Comparison of ENCODE assay signal across 8 mouse cellular contexts in the genomic region with DNA sequence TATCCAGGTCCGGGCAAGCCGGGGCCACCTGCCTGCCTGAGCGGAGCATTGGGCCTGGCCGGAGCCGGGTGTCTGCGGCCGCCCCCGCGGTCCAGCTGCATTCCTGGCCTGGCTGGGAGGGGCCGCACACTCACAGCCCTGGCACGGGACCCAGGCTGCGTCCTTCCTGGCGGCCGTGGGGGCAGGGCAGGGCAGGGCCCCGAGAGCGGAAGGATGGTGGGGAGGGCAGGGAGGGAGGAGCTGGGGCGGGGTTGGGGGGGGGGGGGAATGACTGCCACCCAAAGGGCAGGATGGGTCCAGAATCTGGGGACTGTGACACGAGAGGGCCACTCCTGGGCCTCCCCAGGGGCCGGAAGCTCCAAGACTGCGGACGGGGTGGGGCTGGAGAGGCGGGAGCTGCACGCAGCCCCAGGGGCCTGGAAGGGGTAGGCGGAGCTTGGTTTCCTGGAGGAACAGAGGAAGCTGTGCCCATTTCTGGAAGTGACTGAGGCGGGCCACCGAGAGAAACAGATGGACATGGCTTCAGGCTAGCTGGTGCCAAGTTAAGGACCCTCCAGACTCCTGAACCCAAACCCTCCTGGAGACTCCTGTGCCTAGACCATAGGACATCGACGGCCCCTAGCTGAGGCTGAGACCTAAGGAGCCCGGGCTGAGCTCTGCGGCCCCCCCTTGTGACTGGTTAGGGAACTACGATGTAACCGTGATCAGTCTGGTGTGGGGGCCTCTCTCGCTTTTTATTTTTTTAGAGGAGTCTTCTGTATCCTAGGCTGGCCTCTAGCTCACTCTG. TPM values are rescaled to one million over a fixed set of nuclear protein-coding genes. Genes with fewer than 3 reads are reported as not detected.
DNase-seq lines count a peak whose midpoint lies in the region; ATAC-seq and TF ChIP-seq lines count a peak whose summit lies in the region.

No protein-coding gene starts in this region.

- 1% methylated on average over 33 of the region's 33 CpGs for WGBS in forebrain, embryonic 10.5 days
- WGBS in heart, embryonic 15.5 days, result 1% methylated on average over 26 of the region's 33 CpGs
- under 1% methylated on average over 32 of the region's 33 CpGs for WGBS in liver, embryonic 14.5 days (ENCODE audit: insufficient replicate concordance)
- under 1% methylated on average over 28 of the region's 33 CpGs for WGBS in stomach, postnatal 0 days

- peak overlapping the region; percentile 91 for H3K27ac ChIP-seq in forebrain, embryonic 10.5 days
- peak overlapping the region; percentile 97 for H3K27ac ChIP-seq in heart, embryonic 15.5 days
- H3K27ac ChIP-seq in liver, embryonic 14.5 days, result peak overlapping the region; percentile 81
- H3K27ac ChIP-seq in stomach, postnatal 0 days (replicated peaks), result peak overlapping the region; percentile 94

- TF ChIP-seq CTCF in liver, embryonic 14.5 days (IDR thresholded peaks at IDR 0.05; ENCODE audit: low read depth), result peak; percentile 94
- peak; percentile 76 for TF ChIP-seq CTCF in stomach, postnatal 0 days (IDR thresholded peaks at IDR 0.05; ENCODE audit: low read depth)

- ATAC-seq in heart, embryonic 15.5 days (replicated peaks; ENCODE audit: insufficient number of reproducible peaks, insufficient read depth, low FRiP score, low read depth), result peak; percentile 82
- ATAC-seq in liver, embryonic 14.5 days (ENCODE audit: insufficient read depth), result peak; percentile 85
- peak; percentile 87 for ATAC-seq in stomach, postnatal 0 days (ENCODE audit: low FRiP score, low TSS enrichment)

- peak; percentile 83 to 90 for DNase-seq in CD8-positive naive resting alpha-beta T cell, adult 2 months (ENCODE audit: low read depth in 2 of 2, low spot score in 2 of 2)
- peak; percentile 89 for DNase-seq in c-Kit-positive CD71-positive TER-119-negative erythroid progenitor cells, embryonic 14.5 days (ENCODE audit: low read depth)
- peak; percentile 82 for DNase-seq in forebrain, embryonic 10.5 days (ENCODE audit: extremely low spot score, low spot score)
- peak; percentile 96 to 98 for DNase-seq in kidney, postnatal 25 days
- peak; percentile 86 to 92 (median 87) for DNase-seq in liver, embryonic 14.5 days (ENCODE audit: low read depth in 3 of 3, low spot score in 3 of 3)
- DNase-seq in neural tube, embryonic 10.5 days (ENCODE audit: extremely low spot score, low spot score), result peak; percentile 79
- peak; percentile 95 for DNase-seq in stomach, postnatal 0 days (ENCODE audit: low spot score)

- peak overlapping the region; percentile 59 for H3K4me3 ChIP-seq in forebrain, embryonic 10.5 days
- H3K4me3 ChIP-seq in heart, embryonic 15.5 days, result peak overlapping the region; percentile 41
- peak overlapping the region; percentile 64 to 71 for H3K4me3 ChIP-seq in liver, embryonic 14.5 days (ENCODE audit: insufficient read depth in 1 of 2, low read depth in 2 of 2, low read length in 2 of 2)
- H3K4me3 ChIP-seq in stomach, postnatal 0 days (ENCODE audit: low read depth, low read length), result peak overlapping the region; percentile 39

- peaks cover 50% of the 10 kb centered on the region for H3K4me1 ChIP-seq in forebrain, embryonic 10.5 days
- peaks cover 44% of the 10 kb centered on the region for H3K4me1 ChIP-seq in heart, embryonic 15.5 days (replicated peaks)
- H3K4me1 ChIP-seq in liver, embryonic 14.5 days (replicated peaks; ENCODE audit: control insufficient read depth in 2 of 2, insufficient read depth in 2 of 2, low read length in 1 of 2), result peaks cover 30 to 40% of the 10 kb centered on the region in 2 experiments
- peaks cover 10% of the 10 kb centered on the region; the same call in 1 of the 2 replicates for H3K4me1 ChIP-seq in stomach, postnatal 0 days (replicated peaks; ENCODE audit: control insufficient read depth, insufficient read depth)

- H3K36me3 ChIP-seq in forebrain, embryonic 10.5 days (replicated peaks), result peaks cover 10% of the 10 kb centered on the region
- peaks cover 9% of the 10 kb centered on the region for H3K36me3 ChIP-seq in heart, embryonic 15.5 days
- peaks cover 14% of the 10 kb centered on the region for H3K36me3 ChIP-seq in liver, embryonic 14.5 days (replicated peaks; ENCODE audit: control insufficient read depth, insufficient read depth, low read depth)
- peaks cover 6% of the 10 kb centered on the region for H3K36me3 ChIP-seq in stomach, postnatal 0 days (ENCODE audit: control insufficient read depth, insufficient read depth, low read length)

- TF ChIP-seq EP300 in liver, embryonic 14.5 days (IDR thresholded peaks at IDR 0.05; ENCODE audit: low read depth), result no peak
- no peak for TF ChIP-seq EP300 in stomach, postnatal 0 days (optimal IDR thresholded peaks at IDR 0.05)

- peaks cover 11% of the 10 kb centered on the region for H3K27me3 ChIP-seq in forebrain, embryonic 10.5 days (ENCODE audit: poor library complexity, severe bottlenecking)
- H3K27me3 ChIP-seq in heart, embryonic 15.5 days, result no peaks in the 10 kb centered on the region
- H3K27me3 ChIP-seq in liver, embryonic 14.5 days (ENCODE audit: control insufficient read depth, insufficient read depth, low read length), result no peaks in the 10 kb centered on the region
- H3K27me3 ChIP-seq in stomach, postnatal 0 days (ENCODE audit: control insufficient read depth, insufficient read depth, low read length), result no peaks in the 10 kb centered on the region

- peak overlapping the region; percentile 56 for H3K9ac ChIP-seq in heart, embryonic 15.5 days
- peak overlapping the region; percentile 84 for H3K9ac ChIP-seq in liver, embryonic 14.5 days (replicated peaks)
- H3K9ac ChIP-seq in stomach, postnatal 0 days (ENCODE audit: low read length), result peak overlapping the region; percentile 58

- no peaks in the 10 kb centered on the region for H3K9me3 ChIP-seq in forebrain, embryonic 10.5 days
- H3K9me3 ChIP-seq in heart, embryonic 15.5 days (replicated peaks), result no peaks in the 10 kb centered on the region
- H3K9me3 ChIP-seq in liver, embryonic 14.5 days (ENCODE audit: control insufficient read depth, low read length), result no peaks in the 10 kb centered on the region
- no peaks in the 10 kb centered on the region for H3K9me3 ChIP-seq in stomach, postnatal 0 days (ENCODE audit: control insufficient read depth, low read length)

- peak overlapping the region; percentile 62 for H3K4me2 ChIP-seq in heart, embryonic 15.5 days
- peak overlapping the region; percentile 90 for H3K4me2 ChIP-seq in liver, embryonic 14.5 days (ENCODE audit: low read depth)
- H3K4me2 ChIP-seq in stomach, postnatal 0 days (replicated peaks; ENCODE audit: low read depth), result peak overlapping the region; percentile 57

RNA-seq across cellular contexts. Expression of gene Sertad1, which starts 4.0 kb away (rescaled TPM):
- polyA plus RNA-seq in forebrain, embryonic 10.5 days (2016; fragmentation: Nextera tagmentation; extraction: Ambion mirVana), result 17.7 and 18.6 TPM in 2 replicates
- polyA plus RNA-seq in heart, embryonic 15.5 days (2015; fragmentation: Nextera tagmentation; extraction: Ambion mirVana), result 34.9 and 37.2 TPM in 2 replicates
- 9.9 and 13.5 TPM in 2 replicates for polyA plus RNA-seq in liver, embryonic 14.5 days (2012; rRNA removed)
- polyA plus RNA-seq in liver, embryonic 14.5 days (2014; fragmentation: Nextera tagmentation; extraction: Ambion mirVana), result 19.7 and 20.3 TPM in 2 replicates
- polyA plus RNA-seq in stomach, postnatal 0 days (2015; fragmentation: Nextera tagmentation; extraction: Ambion mirVana), result 50.0 and 53.0 TPM in 2 replicates

RNA-seq across cellular contexts. Expression of gene Prx, which starts 8.4 kb away (rescaled TPM):
- 3.1 TPM in 2 replicates for polyA plus RNA-seq in forebrain, embryonic 10.5 days (2016; fragmentation: Nextera tagmentation; extraction: Ambion mirVana)
- 1.7 and 3.0 TPM in 2 replicates for polyA plus RNA-seq in heart, embryonic 15.5 days (2015; fragmentation: Nextera tagmentation; extraction: Ambion mirVana)
- polyA plus RNA-seq in liver, embryonic 14.5 days (2012; rRNA removed), result 0.55 and 0.73 TPM in 2 replicates
- polyA plus RNA-seq in liver, embryonic 14.5 days (2014; fragmentation: Nextera tagmentation; extraction: Ambion mirVana), result 0.23 and 0.29 TPM in 2 replicates
- polyA plus RNA-seq in stomach, postnatal 0 days (2015; fragmentation: Nextera tagmentation; extraction: Ambion mirVana), result 2.1 and 2.2 TPM in 2 replicates

RNA-seq across cellular contexts. Expression of gene Sertad3, which starts 17.2 kb away (rescaled TPM):
- 21.7 and 24.8 TPM in 2 replicates for polyA plus RNA-seq in forebrain, embryonic 10.5 days (2016; fragmentation: Nextera tagmentation; extraction: Ambion mirVana)
- 19.0 and 21.9 TPM in 2 replicates for polyA plus RNA-seq in heart, embryonic 15.5 days (2015; fragmentation: Nextera tagmentation; extraction: Ambion mirVana)
- 22.6 and 24.0 TPM in 2 replicates for polyA plus RNA-seq in liver, embryonic 14.5 days (2012; rRNA removed)
- 22.5 and 25.3 TPM in 2 replicates for polyA plus RNA-seq in liver, embryonic 14.5 days (2014; fragmentation: Nextera tagmentation; extraction: Ambion mirVana)
- polyA plus RNA-seq in stomach, postnatal 0 days (2015; fragmentation: Nextera tagmentation; extraction: Ambion mirVana), result 23.9 and 25.2 TPM in 2 replicates

RNA-seq across cellular contexts. Expression of gene Hipk4, which starts 32.3 kb away (rescaled TPM):
- polyA plus RNA-seq in forebrain, embryonic 10.5 days (2016; fragmentation: Nextera tagmentation; extraction: Ambion mirVana), result 0.41 and 0.63 TPM in 2 replicates
- 0.29 TPM in 2 replicates for polyA plus RNA-seq in heart, embryonic 15.5 days (2015; fragmentation: Nextera tagmentation; extraction: Ambion mirVana)
- 0.49 and 0.50 TPM in 2 replicates for polyA plus RNA-seq in liver, embryonic 14.5 days (2012; rRNA removed)
- 0.06 TPM in 1 of 2 replicates, not detected in the other for polyA plus RNA-seq in liver, embryonic 14.5 days (2014; fragmentation: Nextera tagmentation; extraction: Ambion mirVana)
- polyA plus RNA-seq in stomach, postnatal 0 days (2015; fragmentation: Nextera tagmentation; extraction: Ambion mirVana), result 0.23 and 0.39 TPM in 2 replicates

RNA-seq across cellular contexts. Expression of gene Blvrb, which starts 43.0 kb away (rescaled TPM):
- polyA plus RNA-seq in forebrain, embryonic 10.5 days (2016; fragmentation: Nextera tagmentation; extraction: Ambion mirVana), result 34.8 and 45.5 TPM in 2 replicates
- polyA plus RNA-seq in heart, embryonic 15.5 days (2015; fragmentation: Nextera tagmentation; extraction: Ambion mirVana), result 51.4 and 67.5 TPM in 2 replicates
- polyA plus RNA-seq in liver, embryonic 14.5 days (2012; rRNA removed), result 673 and 878 TPM in 2 replicates
- 1,114 and 1,162 TPM in 2 replicates for polyA plus RNA-seq in liver, embryonic 14.5 days (2014; fragmentation: Nextera tagmentation; extraction: Ambion mirVana)
- polyA plus RNA-seq in stomach, postnatal 0 days (2015; fragmentation: Nextera tagmentation; extraction: Ambion mirVana), result 97.3 and 103 TPM in 2 replicates

Comparison
In these comparisons a context has a peak if more than half of its experiments do, and no peak if none do; other contexts are left out.
1. Peak in every context shown above with its lines: DNase-seq, ATAC-seq, H3K4me3 ChIP-seq and H3K27ac ChIP-seq.